Mouse (Mus musculus) heart, postnatal 4 days (tissue): ENCODE data around the gene Prdm5. TPM values are rescaled to one million over a fixed set of nuclear protein-coding genes. Genes with fewer than 3 reads are reported as not detected.

Source experiments
- DNase-seq: peaks from one replicate; pipeline ENCODE4 v3.0.0; 2021
- total RNA-seq, 2 experiments: library from RNA; stranded (reverse); gene quantifications; 2 replicates each; pipeline ENCODE4 v1.2.3; 2021

The Prdm5 gene
- total RNA-seq, 2 experiments from 2014 or later = 13.4 to 13.8 TPM

GRCm38 (mm10) chr6:65831443-65831842 lies 52.7 kb downstream of the Prdm5 start:
- DNase-seq = no peak

- no peak for DNase-seq
Observed at GRCm38 (mm10) chr6:65834013-65834412, 55.2 kb downstream of the Prdm5 start.

GRCm38 (mm10) chr6:65842579-65842978 lies 63.8 kb downstream of the Prdm5 start:
- no peak for DNase-seq

GRCm38 (mm10) chr6:65849127-65849526 lies 70.3 kb downstream of the Prdm5 start:
- DNase-seq = no peak

GRCm38 (mm10) chr6:65849687-65850086 lies 70.9 kb downstream of the Prdm5 start:
- no peak for DNase-seq

- no peak for DNase-seq
Observed at GRCm38 (mm10) chr6:65850221-65850620, 71.4 kb downstream of the Prdm5 start.

GRCm38 (mm10) chr6:65854020-65854419 lies 75.2 kb downstream of the Prdm5 start:
- DNase-seq = no peak

- no peak for DNase-seq
Observed at GRCm38 (mm10) chr6:65854585-65854984, 75.8 kb downstream of the Prdm5 start.

- DNase-seq = no peak
Observed at GRCm38 (mm10) chr6:65860609-65861008, 81.8 kb downstream of the Prdm5 start.

GRCm38 (mm10) chr6:65862836-65863235 lies 84.0 kb downstream of the Prdm5 start:
- no peak for DNase-seq

GRCm38 (mm10) chr6:65864233-65864632 lies 85.4 kb downstream of the Prdm5 start:
- DNase-seq = no peak

GRCm38 (mm10) chr6:65864919-65865318 lies 86.1 kb downstream of the Prdm5 start:
- no peak for DNase-seq

- DNase-seq = no peak
Observed at GRCm38 (mm10) chr6:65865861-65866260, 87.1 kb downstream of the Prdm5 start.

- DNase-seq = no peak
Observed at GRCm38 (mm10) chr6:65871754-65872278, 93.0 kb downstream of the Prdm5 start.

GRCm38 (mm10) chr6:65878300-65878699 lies 99.5 kb downstream of the Prdm5 start:
- DNase-seq = no peak

- DNase-seq = no peak
Observed at GRCm38 (mm10) chr6:65888835-65889234, 110.0 kb downstream of the Prdm5 start.

GRCm38 (mm10) chr6:65892045-65892660 lies 113.4 kb downstream of the Prdm5 start:
- DNase-seq = no peak

GRCm38 (mm10) chr6:65906657-65907182 lies 127.9 kb downstream of the Prdm5 start:
- DNase-seq = no peak

- no peak for DNase-seq
Observed at GRCm38 (mm10) chr6:65915421-65915820, 136.6 kb downstream of the Prdm5 start.

- no peak for DNase-seq
Observed at GRCm38 (mm10) chr6:65921703-65922102, 142.9 kb downstream of the Prdm5 start.

- DNase-seq = no peak
Observed at GRCm38 (mm10) chr6:65923501-65924084, 144.8 kb downstream of the Prdm5 start.

- no peak for DNase-seq
Observed at GRCm38 (mm10) chr6:65925737-65926333, 147.0 kb downstream of the Prdm5 start.

GRCm38 (mm10) chr6:65930523-65930922 lies 151.7 kb downstream of the Prdm5 start:
- DNase-seq = no peak

- no peak for DNase-seq
Observed at GRCm38 (mm10) chr6:65932776-65933175, 154.0 kb downstream of the Prdm5 start.
